Mouse (Mus musculus) brain, embryonic 14.5 days (tissue): ENCODE measurements at regions not wholly inside any gene's neighbourhood (a gene's known extent, or its start where the extent isn't known, plus 50 kb on each side); places are given as distances from the start of the nearest gene placed in this dataset.

Experiments used
- CTCF ChIP-seq: fragments of 200-500 bp; IDR thresholded peaks from 2 replicates; pipeline ENCODE4 v1.5.1; 2012; ENCODE audit warnings: inconsistent platforms, mild to moderate bottlenecking, moderate library complexity, borderline replicate concordance; ENCODE audit not compliant: insufficient read depth, insufficient read length; ENCODE audit errors: extremely low read depth
- POLR2A ChIP-seq: fragments of 200-500 bp; IDR thresholded peaks from 2 replicates; pipeline ENCODE4 v1.6.1; 2012; ENCODE audit warnings: mild to moderate bottlenecking, inconsistent platforms, borderline replicate concordance; ENCODE audit not compliant: poor library complexity, insufficient read depth, insufficient read length, severe bottlenecking; ENCODE audit errors: extremely low read depth

GRCm38 (mm10) chr3:48464679-48465078 is 1292.4 kb downstream of the Pcdh18 start:
- TF ChIP-seq POLR2A (no peak), CTCF (no peak)
